Mouse (Mus musculus) embryo, embryonic 11.5 days (tissue): Measurements from ENCODE around the gene Cyp21a1.
"Not testable (repeated sequence)": the region's sequence is repeated elsewhere in the genome, so short reads cannot be mapped to it uniquely, and the experiment has no call there.

Source experiments
- DNase-seq: peaks from one replicate; pipeline ENCODE4 v3.0.0-alpha.2; 2012; ENCODE audit warnings: low read depth, low spot score

The Cyp21a1 gene

DNA sequence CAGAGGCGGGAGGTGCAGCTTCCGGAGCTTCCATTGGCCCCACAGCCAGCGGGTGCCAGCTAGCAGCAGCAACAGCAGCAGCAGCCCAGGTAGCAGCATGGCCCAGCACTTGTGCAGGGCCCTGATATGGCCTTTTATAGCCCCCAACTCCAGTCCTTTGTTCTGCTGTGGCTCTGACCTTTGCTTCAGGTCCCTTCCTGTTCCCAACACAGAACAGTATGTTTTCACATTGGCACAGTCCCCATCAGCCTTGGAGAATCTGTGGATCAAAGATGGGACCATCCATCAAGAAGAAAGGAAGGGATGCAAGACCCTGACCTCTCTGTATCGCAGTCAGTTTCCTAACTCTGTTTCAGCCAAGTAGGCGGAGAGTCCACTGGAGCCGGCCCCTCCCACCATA lies at the start of gene Cyp21a1:
Gene Cyp21a1 (minus strand): TSS at position 261 of the 400 bp plus-strand sequence.
- DNase-seq, result not testable (repeated sequence)

DNA sequence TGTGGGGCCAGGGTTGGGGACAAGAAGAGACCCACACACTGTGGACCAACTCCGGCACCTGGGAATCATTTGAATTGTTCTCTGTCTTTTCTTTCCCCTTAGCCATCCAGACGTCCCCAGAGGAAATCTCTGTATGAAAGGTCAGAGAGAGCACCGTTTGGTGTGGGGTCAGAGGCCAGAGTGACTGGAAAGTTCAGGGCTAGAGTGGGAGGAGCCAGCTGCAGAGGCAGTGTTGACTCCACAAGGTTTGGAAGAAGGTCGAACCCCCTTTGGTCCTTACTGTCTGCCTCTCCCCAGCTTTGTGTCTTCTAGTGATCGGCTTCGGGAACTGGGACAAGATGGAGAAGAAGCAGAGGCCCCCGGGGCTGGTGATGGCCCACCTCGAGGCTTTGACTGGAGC lies 49.1 kb upstream of the Cyp21a1 start:
- no peak for DNase-seq

DNA sequence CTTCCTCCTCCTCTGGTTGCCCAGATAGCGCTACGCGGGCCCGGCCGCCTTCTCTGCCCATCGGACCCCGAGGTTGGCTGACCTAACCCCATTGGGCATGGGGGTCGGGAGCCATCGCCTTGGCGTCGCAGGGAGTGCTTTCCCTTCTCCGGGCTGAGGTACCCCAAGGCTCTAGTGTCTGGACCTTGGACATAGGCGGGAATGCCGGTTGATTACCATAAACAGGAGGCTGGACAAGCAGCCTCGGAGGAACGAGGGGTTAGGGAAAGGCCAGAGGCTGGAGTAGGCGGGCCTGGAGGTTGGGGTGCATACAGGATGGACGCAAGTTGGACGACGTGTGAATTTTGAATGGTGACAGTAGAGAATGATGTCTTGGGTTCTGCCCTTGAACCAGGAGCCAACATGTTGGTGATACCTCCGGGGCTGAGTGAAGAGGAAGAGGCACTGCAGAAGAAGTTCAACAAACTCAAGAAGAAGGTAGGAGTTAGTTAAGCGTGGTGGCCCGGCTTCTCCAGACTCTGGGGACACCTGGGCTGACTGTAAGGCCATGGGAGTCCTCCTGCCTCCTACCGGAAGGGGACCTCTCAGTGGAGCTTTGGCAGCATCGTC lies 46.3 kb upstream of the Cyp21a1 start:
- DNase-seq, result no peak

DNA sequence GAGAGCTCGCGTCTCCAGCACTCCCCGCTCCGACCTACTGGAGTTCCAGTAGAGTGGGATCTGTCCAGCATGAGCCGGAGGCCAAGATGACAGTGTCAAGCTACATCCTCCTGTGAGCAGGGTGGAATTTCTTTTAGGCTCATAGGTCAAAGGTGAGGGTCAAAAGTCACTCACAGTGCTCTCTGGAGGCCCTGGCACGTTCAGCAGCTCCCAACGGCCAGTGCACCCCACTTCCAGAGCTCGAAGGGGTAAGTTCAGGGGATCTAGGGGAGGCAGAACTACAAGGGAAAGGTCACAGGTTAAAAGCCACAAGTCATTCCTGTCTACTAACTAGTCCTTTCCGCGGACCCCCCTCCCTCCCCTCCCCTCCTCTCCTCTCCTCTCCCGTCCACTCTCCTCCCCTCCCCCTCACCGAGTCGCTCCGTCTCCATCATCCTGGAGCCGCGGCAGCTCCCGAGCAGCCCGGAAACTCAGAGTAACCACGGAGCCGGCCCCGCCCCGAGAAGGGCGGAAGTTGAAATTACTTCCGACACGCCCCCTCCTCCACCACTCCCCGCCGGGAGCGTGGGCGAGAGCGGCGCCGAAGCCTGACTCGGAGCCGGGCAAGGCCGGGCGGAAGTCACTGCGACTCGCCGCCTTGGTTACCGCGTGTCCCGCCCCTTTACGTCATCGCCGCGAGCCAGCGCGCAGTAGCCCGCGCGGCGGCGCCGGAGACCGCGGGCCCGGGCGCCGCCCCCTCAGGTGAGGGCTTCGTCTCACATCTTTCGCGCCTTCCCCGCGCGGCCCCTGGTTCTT lies 45.6 kb upstream of the Cyp21a1 start, which contains the start of the genes Skiv2l and Nelfe:
Gene Skiv2l (minus strand): TSS at position 489 of the 795 bp plus-strand sequence.
Gene Nelfe (plus strand): TSS at position 670 of the 795 bp plus-strand sequence.
- peak; percentile 98 for DNase-seq

DNA sequence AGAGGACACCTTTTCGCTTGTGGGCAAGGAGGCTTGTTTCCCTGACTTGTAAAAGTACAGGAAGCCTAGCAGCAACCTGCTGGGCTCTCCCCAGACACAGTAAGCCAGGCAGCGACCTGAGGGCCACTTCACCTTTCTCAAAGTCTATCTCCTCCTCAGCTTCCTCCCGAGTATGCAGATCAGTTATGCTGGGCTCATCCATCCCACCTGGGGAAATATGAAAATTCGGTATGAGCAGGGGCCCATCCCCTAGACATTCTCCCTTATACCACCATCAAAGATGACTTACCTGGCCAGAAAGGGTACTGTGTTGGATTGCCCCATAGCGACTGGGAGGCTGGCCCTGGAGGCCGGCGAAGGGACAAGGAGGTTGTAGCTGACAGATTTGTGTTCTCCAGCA lies 43.3 kb upstream of the Cyp21a1 start:
- no peak for DNase-seq

DNA sequence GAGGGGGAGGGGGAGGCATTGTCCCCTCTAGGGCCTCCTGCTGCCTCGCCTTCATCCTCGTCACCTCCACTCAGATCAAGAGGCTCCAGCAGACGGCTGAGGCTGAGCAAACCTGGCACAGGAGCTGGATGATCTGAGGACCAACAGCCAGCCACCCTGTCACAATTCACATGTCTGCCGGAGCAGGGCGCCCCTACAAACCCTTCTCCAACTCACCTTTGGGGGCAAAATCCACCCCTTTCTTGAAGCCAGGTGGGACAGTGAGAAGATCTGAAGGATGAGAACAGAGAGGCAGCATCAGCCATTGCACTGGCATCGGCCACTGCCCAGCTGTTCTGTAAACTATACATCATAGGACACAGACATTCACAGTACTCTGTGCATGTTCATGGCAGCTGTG lies 42.8 kb upstream of the Cyp21a1 start:
- DNase-seq, result no peak

DNA sequence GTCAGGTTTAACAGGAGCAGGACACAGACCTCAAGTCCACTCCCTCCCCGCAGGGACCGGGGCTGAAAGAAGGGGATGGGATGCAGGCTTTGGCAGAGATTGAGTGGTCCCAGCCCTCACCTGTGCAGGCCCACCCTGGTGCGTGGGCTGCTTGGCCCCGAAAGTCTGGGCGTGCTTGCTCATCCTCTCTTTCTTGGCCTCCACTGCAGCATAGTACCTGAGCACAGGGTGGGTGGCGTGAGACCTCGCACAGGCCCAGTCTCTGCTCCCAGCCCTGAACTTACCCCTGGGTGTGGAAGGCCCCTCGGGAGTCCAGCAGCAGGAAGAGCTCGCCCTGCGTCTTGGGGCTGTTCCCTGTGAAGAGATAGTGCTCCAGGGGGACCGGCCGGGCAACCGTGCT lies 40.5 kb upstream of the Cyp21a1 start:
- DNase-seq, result no peak

DNA sequence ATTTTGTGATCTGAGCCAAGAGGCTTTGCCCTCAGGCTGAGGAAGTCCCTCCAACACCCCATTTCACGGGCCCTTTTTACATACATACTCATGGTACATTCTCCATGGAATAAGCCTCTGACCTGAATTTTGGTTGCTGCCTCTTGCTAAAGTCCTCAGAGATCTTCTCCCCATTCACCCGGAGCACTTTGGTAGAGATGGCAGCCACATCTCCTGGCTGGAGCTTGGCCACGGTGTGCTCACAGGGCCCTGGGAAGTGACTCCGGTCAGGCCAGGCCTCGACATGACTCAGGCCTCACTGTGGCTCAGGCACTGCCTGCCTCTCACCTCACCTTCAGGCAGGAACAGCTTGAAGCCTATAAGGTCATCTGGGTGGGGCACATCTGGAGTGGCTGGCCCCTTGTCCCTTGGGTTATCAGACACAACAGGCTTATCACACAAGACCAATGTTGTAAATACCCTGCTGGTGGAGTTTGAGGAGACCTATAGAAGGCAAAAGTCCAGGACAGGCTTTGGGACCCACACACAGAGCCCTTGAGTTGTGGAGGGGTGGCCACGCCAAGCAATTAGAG lies 36.5 kb upstream of the Cyp21a1 start:
- DNase-seq, result no peak

DNA sequence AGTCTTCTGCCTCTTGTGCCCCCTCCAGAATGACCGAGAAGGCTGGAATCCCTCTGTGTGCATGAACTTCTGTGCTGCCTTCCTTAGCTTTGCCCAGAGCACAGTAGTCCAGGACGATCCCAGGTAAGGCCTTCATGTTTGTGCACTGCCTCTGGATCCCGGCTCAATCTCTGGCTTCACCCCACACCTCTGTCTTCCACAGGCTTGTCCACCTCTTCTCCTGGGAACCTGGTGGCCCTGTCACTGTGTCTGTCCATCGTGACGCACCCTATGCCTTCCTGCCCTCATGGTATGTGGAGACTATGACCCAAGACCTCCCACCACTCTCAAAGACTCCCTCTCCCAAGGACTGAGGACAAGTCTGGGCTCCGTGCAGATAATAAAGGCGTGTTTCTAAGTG lies 34.4 kb upstream of the Cyp21a1 start:
- DNase-seq, result no peak

DNA sequence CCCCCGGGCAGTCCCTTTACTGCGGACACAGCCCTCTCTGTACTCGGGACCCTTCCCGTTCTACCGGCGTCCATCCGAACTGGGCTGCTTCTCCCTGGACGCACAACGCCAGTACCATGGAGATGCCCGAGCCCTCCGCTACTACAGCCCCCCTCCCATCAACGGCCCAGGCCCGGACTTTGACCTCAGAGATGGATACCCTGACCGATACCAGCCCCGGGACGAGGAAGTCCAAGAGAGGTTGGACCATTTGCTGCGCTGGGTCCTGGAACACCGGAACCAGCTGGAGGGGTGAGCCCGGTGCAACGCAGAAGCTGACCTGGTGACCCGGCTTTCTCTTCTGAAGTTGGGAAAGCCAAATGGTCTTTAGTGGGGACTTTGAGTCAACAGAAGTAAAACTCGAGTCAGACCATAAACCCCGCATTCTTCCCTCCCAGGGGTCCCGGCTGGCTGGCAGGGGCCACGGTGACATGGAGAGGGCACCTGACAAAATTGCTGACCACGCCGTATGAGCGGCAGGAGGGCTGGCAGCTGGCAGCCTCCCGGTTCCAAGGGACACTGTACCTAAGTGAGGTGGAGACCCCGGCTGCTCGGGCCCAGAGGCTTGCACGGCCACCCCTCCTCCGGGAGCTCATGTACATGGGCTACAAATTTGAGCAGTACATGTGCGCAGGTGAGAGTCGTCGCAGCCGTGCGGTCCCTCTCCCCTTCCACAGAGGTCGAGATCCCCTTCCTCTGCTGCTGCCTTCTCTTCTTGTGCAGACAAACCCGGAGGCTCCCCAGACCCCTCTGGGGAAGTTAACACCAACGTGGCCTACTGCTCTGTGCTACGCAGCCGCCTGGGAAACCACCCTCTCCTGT lies 33.3 kb upstream of the Cyp21a1 start:
- DNase-seq, result no peak

DNA sequence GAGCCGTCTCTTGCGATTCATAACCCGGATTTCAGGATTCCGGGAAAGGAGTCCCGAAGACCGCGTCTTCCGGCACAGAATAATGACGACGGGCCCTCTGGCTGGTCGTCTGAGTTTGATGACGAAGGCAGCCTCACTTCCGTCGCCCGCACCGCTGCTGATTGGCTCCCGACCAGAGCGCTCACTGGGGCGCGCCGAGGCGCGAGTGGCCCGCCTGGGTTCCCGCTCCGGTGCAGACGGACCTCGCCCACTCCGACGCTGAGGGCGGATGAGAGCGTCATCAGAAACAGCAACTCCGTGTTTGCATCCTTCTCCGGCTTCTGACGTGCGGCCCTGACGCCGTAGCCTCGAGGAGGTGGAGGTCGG lies 32.5 kb upstream of the Cyp21a1 start, which contains the start of the genes Stk19 and Dxo:
Gene Stk19 (minus strand): TSS at position 90 of the 366 bp plus-strand sequence.
Gene Dxo (plus strand): TSS at position 164 of the 366 bp plus-strand sequence.
- DNase-seq, result peak; percentile 96

DNA sequence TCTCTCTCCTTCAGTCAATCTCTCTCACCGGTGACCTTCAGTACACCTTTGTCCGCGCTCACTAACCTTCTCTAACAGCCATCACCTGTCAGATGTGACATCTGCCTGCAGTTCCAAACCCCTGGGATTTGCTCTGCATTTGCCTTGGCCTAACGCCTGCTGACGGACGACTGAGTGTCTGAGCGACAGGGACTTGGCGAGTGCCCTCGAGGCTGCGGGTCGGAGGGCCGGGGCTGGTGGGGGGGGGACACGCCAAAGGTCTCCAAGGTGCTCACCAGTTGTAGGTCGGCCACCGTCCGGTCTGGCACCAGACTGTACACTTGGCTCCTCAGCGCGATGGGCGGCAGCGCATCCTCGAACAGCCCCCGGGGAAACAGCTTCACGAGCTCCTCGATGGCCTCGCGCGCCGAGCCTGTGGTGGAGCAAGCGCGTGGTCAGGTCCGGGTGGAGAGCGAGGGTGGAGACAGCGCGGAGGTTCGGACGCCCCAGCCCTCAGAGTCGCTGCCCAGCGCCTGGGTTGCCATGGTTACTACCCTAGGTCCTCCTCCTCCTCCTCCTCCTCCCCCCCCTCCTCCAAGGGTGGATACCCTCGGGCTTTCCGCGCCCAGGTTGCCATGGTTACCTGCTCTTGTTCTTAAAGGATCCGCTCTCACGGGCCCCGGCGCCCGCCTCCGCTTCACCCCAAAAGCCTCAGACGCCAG lies 31.9 kb upstream of the Cyp21a1 start:
- no peak for DNase-seq

DNA sequence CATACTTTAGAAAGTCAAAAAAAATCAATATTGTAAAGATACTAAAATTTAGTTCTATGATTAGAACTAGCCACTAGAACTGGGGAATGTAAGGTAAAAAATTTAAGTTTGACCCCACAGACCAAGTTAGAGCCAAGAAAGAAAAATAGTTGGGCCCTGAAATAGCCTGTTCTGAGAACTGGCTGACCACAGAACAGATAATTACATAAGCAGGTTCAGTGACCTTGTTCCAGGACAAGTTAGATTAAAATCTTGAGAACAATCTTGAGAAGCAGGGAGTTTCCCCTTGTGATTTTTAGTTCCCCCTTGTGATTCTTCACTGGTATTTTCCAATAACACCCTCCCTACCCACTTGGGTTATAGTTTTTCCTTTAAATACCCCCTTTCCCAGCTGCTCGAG lies 26.4 kb upstream of the Cyp21a1 start:
- not testable (repeated sequence) for DNase-seq

DNA sequence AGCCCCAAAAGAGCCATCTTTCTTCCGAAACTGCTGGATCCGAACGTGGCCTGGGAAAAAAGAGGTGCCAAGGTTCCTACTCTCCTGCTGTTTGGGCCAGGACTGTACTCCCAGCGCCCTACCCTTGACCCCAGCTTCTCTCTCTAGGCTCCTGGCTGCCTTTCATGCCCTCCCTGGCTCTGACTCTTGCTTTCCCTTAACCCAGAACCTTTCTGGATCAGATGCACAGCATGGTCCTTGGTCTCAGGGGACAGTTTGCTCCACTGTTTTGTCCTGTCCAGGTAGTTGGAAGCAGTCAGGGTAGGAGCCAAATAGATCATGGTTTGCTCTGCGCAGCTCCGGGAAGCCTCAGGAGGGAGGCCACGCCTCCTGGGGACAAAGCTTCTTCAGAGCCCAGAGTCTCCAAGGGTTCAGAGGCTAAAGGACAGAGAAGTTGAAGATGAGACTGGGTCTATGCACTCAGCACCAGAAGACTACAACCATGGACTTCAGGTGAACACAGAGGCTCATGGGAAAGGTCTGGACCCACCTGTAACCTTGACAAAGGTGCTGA lies 10.5 kb upstream of the Cyp21a1 start:
- no peak for DNase-seq

DNA sequence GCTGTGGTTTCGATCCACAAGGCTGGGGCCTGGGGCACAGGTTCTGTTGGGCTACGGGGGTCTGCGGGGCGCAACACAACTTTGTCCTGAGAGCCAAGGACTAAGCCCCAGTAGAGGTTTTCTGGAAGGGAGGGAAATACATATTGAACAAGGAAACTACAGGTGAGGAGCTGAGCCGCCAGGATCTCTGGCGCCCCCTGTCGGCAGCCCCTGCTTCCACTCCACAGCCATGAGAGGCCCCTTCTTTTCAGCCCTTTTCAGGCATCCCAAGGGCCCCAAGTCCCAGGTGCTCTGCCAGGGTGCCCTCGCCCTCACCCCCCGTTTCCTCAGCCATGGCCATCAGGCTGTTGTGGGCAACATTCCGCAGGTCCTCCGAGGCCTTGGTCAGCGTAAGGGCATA lies 9.4 kb upstream of the Cyp21a1 start:
- DNase-seq, result not testable (repeated sequence)

DNA sequence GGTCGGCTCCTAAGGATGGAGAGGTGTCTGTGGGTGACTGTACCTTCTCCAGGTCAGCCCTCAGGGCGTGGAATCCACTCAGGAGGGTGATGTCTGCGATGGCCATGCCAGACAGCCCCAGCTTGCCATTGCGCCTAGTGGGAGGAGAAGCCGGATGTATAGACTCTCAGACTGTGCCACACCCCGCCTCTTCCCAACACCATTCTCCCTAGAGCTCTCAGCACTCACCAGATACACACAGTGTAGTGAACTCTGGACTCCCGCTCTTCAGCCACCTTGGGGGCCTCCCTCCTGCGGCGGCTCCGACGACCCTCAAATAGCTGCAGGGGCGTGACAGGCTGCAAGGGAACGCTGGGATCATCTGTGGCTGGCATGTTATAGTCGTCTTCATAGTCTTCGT lies 6.9 kb upstream of the Cyp21a1 start:
- no peak for DNase-seq

DNA sequence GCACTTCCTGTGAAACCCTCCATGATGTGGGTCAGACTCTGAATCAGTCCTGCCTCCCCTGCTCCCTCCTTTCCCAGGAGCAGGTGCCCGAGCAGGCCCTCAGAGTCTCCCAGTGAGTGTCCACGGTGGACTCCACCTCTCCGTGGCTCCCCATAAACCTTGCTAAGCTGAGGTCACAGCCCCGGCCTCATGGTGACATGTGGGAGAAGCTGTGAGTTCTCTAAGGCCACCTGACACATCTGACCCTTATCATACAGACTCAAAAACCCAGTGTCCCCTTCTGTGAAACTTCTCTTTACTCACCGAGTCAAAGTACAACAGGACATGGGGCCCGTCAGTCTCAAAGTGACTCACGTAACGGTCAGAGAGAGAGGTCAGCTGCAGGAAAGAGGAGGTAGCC lies 6.5 kb upstream of the Cyp21a1 start:
- DNase-seq, result not testable (repeated sequence)

DNA sequence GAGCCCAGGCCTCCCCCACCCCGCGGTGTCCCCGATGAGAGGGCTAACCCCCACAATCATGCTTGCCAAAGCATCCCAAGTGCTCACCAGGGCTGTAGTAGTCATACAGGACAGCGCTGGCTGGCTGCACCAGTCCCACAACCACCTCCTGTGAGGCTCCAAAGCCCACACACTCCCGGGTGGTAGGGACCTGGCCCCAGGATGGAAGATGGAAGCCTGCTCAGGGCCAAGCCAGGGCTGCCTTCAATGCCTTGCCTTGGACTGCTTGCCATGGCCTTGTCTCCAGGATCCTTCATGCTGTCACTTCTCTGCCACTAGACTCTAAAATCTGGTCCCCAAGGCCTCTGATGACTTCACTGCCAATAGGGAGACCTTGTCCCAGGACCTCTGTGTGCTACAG lies 6.0 kb upstream of the Cyp21a1 start:
- not testable (repeated sequence) for DNase-seq

DNA sequence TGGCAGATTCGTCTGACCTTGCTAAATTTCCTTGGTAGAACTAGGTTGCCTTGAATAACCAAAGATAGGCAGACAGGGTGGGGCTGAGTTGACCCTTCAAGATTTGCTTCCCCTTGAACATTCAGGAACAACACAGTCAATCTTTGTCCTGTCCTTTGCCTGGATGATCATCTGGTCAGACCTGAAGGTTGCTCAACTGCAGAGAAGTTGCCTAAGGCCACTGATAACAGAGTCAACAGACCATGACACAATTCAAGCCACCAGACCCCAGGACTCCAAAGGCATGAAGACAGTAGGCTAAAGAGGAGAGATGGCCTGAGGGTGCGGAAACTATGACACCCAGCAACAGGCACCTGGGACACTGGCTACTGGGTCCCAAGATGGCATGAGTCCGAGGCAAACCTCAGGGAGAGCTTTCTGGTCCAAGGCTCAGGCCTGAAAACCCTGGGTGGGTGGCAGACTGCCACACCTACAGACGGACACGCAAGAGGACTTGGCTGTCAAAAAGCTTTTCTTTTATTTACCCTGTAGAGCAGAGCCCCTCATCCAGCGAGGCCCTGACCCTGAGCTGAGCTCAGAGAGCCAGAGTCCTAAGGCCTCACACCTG lies 4.3 kb upstream of the Cyp21a1 start:
- DNase-seq, result no peak

DNA sequence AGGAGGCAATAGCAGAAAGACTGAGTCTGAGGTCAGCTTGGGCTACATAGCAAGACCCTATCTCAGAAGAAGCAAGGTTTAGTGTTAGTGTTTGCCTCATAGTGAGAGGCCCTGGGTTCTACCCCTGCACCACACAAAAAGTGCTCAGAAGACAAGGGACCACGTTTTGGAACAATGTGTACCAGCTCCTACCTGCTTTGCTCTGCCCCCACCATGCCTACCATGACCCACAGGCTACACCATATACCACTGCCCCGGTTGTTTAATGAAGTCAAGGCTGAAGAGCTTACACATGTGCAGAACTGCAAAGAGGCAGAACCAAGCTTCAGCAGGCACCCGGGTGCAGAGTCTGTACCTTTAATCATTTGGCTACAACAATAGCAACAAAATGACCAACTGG lies 2.8 kb upstream of the Cyp21a1 start:
- DNase-seq, result no peak
